Mouse (Mus musculus): ENCODE measurements around the gene Iyd. TPM values are rescaled to one million over a fixed set of nuclear protein-coding genes. Genes with fewer than 3 reads are reported as not detected.

Iyd gene
- polyA plus RNA-seq, 1 experiment from 2014 or later = not detected

DNA sequence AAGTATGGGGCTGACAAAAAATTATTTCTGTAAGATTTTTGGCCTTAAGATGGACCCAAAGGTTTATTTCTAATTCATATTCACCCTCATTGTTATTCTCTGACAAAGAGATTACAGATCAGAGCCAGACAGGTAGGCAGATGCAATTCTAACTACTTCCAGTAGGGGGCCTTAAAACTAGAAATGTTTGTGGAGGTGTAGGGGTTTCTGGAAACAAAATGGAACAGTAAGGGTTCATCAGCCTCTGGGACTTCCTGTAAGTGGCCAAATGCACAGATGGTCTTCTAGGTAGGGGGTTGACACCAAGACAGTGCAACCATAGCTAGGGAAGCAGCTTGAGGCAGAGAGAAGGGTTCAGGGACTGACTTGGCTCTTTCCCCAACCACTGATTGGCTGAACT is 22.1 kb downstream of the Iyd start:
- no peak overlapping the region for H3K4me2 ChIP-seq (ENCODE audit: low read depth, severe bottlenecking)
- H3K4me1 ChIP-seq (ENCODE audit: control insufficient read depth, insufficient read depth, low read length) = no peaks in the 10 kb centered on the region
- no peaks in the 10 kb centered on the region for H3K36me3 ChIP-seq (ENCODE audit: control insufficient read depth, insufficient read depth, low read length)
- H3K9ac ChIP-seq (ENCODE audit: low read length) = no peak overlapping the region
- H3K4me3 ChIP-seq (ENCODE audit: low read depth, low read length) = no peak overlapping the region
- no peaks in the 10 kb centered on the region for H3K27me3 ChIP-seq (ENCODE audit: control insufficient read depth, insufficient read depth, low read length)
- no peaks in the 10 kb centered on the region for H3K9me3 ChIP-seq (ENCODE audit: control insufficient read depth, low read length)
- ATAC-seq (ENCODE audit: insufficient number of reproducible peaks, low FRiP score, low TSS enrichment, low read depth) = no peak
- DNase-seq (ENCODE audit: low spot score) = no peak
- H3K27ac ChIP-seq (replicated peaks; ENCODE audit: low read depth, low read length) = no peak overlapping the region

DNA sequence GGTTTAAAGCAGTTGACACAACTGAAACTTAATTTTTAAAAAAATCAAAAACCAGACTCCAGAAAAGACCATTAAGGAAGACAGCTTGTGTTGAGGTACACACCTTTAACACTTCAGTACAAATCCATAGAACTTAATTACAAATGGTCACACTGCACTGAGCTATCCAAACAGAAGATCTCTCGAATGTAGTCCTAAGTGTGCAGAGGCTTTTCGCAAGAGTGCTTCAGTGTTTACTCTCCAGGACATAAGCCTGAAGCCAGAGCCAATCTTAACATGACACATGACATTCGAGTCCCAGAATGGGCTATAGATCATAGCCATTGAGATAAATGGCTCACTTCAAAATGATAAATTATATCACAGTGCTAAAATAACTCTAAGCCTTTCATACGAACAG is 25.1 kb downstream of the Iyd start:
- H3K27ac ChIP-seq (replicated peaks; ENCODE audit: low read depth, low read length) = no peak overlapping the region
- ATAC-seq (ENCODE audit: insufficient number of reproducible peaks, low FRiP score, low TSS enrichment, low read depth) (no peak), DNase-seq (ENCODE audit: low spot score) (no peak)
- H3K4me2 ChIP-seq (ENCODE audit: low read depth, severe bottlenecking) = no peak overlapping the region
- H3K9me3 ChIP-seq (ENCODE audit: control insufficient read depth, low read length) = no peaks in the 10 kb centered on the region
- no peaks in the 10 kb centered on the region for H3K27me3 ChIP-seq (ENCODE audit: control insufficient read depth, insufficient read depth, low read length)
- H3K9ac ChIP-seq (ENCODE audit: low read length) = no peak overlapping the region
- 85% methylated on average over 4 of the region's 4 CpGs for WGBS
- H3K4me1 ChIP-seq (ENCODE audit: control insufficient read depth, insufficient read depth, low read length) = no peaks in the 10 kb centered on the region
- H3K4me3 ChIP-seq (ENCODE audit: low read depth, low read length) = no peak overlapping the region
- no peaks in the 10 kb centered on the region for H3K36me3 ChIP-seq (ENCODE audit: control insufficient read depth, insufficient read depth, low read length)

DNA sequence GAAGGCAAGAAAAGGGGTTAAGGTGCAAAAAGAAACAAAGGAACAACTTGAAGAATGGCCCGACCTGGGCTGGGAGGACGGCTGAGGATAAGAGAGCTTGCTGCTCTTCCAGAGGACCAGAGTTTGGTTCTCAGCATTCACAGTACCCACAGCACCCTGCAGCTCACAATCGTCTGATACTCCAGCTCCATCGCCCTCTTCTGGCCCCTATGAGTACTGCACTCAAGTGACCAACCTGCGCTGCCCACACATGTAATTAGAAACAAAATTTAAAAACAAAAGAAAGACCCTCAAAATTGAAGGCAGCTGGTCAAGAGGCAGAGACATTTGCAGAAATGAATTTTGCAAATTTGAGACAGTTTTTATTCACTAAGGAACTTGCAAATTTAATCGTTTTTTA is 27.8 kb downstream of the Iyd start:
- ATAC-seq (ENCODE audit: insufficient number of reproducible peaks, low FRiP score, low TSS enrichment, low read depth) (no peak), DNase-seq (ENCODE audit: low spot score) (no peak)

DNA sequence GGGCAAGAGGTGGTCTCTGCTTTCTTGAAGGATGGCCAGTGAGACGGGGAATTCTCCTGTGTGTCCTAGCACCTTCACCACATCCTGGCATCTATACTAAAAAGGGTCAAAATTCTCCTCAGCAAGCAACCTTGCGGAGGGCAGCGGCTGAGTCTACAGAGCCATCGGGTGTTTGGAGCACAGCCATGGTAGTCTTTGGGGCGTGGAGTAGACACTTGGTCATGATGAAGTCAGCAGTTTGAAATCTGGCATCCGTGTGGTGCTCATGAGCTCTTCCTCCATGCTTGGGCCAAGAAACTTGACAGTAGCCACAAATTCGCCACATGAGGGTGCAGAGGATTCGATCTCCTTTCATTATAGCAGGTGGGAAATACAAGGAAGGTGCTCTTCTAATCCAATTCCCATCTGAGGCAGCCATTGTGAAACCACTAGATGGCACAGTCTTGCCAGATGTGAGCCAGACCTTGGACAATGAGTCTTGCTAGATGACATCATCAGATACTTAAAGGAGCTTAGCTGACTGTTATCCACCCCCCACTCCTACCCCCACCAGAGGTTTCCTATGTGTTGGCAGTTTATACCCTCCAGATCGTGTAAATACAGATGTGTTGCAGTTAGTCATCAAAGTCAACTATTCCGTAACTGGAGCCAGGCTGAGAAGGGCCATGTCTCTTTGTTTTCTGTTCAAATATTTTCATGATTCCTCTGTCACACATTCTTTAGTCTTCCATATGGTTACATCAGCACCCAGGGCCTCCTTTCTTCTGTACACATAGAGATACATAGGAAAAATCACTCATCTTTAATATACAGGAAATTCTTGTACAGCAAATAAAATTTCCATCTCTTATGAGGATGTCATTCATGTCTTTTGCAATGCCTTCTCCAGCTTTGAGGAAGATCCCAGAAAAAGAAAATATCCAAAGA is 32.9 kb downstream of the Iyd start:
- Histone ChIP-seq H3K4me2 (ENCODE audit: low read depth, severe bottlenecking) (no peak overlapping the region), H3K27ac (replicated peaks; ENCODE audit: low read depth, low read length) (no peak overlapping the region), H3K36me3 (ENCODE audit: control insufficient read depth, insufficient read depth, low read length) (no peaks in the 10 kb centered on the region), H3K4me3 (ENCODE audit: low read depth, low read length) (no peak overlapping the region), H3K27me3 (ENCODE audit: control insufficient read depth, insufficient read depth, low read length) (no peaks in the 10 kb centered on the region), H3K4me1 (ENCODE audit: control insufficient read depth, insufficient read depth, low read length) (no peaks in the 10 kb centered on the region), H3K9me3 (ENCODE audit: control insufficient read depth, low read length) (no peaks in the 10 kb centered on the region), H3K9ac (ENCODE audit: low read length) (no peak overlapping the region)
- peak; percentile 52 for DNase-seq (ENCODE audit: low spot score)
- ATAC-seq (ENCODE audit: insufficient number of reproducible peaks, low FRiP score, low TSS enrichment, low read depth) = peak; percentile 67
- WGBS = 68% methylated on average over 10 of the region's 10 CpGs

More for the DNA sequence above, 27.8 kb downstream of the Iyd start:
- 68% methylated on average over 6 of the region's 6 CpGs for WGBS
- no peaks in the 10 kb centered on the region for H3K36me3 ChIP-seq (ENCODE audit: control insufficient read depth, insufficient read depth, low read length)
- no peak overlapping the region for H3K4me3 ChIP-seq (ENCODE audit: low read depth, low read length)
- no peaks in the 10 kb centered on the region for H3K4me1 ChIP-seq (ENCODE audit: control insufficient read depth, insufficient read depth, low read length)
- no peak overlapping the region for H3K27ac ChIP-seq (replicated peaks; ENCODE audit: low read depth, low read length)
- no peak overlapping the region for H3K9ac ChIP-seq (ENCODE audit: low read length)
- no peaks in the 10 kb centered on the region for H3K27me3 ChIP-seq (ENCODE audit: control insufficient read depth, insufficient read depth, low read length)
- H3K4me2 ChIP-seq (ENCODE audit: low read depth, severe bottlenecking) = no peak overlapping the region
- no peaks in the 10 kb centered on the region for H3K9me3 ChIP-seq (ENCODE audit: control insufficient read depth, low read length)

DNA sequence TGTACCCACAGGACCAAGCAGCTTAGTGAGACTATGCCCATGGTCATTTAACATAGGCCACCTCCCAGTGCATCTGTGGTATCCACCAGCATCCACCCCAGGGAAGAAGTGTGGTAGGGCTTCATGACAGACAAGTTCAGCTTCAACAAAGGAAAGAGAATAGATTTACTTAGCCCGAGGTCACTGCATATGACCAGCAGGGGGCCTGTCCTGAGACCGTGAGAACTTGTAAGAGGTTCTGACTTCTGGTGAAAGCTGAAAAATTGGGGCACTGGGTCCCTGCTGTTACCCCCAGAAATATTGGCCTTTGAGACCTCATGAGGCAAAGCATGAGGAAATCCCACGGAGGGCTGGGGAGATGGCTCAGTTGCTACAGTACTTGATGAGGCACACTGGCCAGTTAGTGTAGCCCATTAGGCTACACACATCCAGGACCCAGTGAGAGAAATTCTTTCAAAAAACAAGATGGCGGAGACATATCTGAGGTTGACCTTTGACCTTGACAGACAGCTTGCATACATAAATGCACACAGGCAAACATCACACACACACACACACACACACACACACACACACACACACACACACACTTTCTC is 34.0 kb downstream of the Iyd start:
- Histone ChIP-seq H3K9me3 (ENCODE audit: control insufficient read depth, low read length) (no peaks in the 10 kb centered on the region), H3K4me3 (ENCODE audit: low read depth, low read length) (no peak overlapping the region), H3K27ac (replicated peaks; ENCODE audit: low read depth, low read length) (no peak overlapping the region), H3K27me3 (ENCODE audit: control insufficient read depth, insufficient read depth, low read length) (no peaks in the 10 kb centered on the region), H3K4me1 (ENCODE audit: control insufficient read depth, insufficient read depth, low read length) (no peaks in the 10 kb centered on the region), H3K9ac (ENCODE audit: low read length) (no peak overlapping the region), H3K4me2 (ENCODE audit: low read depth, severe bottlenecking) (no peak overlapping the region), H3K36me3 (ENCODE audit: control insufficient read depth, insufficient read depth, low read length) (no peaks in the 10 kb centered on the region)
- whole genome bisulfite sequencing = 82% methylated on average over 4 of the region's 4 CpGs
- ATAC-seq (ENCODE audit: insufficient number of reproducible peaks, low FRiP score, low TSS enrichment, low read depth) (0 out of 2 replicates have a peak, but pooled peaks have one; percentile 51), DNase-seq (ENCODE audit: low spot score) (peak; percentile 47)

DNA sequence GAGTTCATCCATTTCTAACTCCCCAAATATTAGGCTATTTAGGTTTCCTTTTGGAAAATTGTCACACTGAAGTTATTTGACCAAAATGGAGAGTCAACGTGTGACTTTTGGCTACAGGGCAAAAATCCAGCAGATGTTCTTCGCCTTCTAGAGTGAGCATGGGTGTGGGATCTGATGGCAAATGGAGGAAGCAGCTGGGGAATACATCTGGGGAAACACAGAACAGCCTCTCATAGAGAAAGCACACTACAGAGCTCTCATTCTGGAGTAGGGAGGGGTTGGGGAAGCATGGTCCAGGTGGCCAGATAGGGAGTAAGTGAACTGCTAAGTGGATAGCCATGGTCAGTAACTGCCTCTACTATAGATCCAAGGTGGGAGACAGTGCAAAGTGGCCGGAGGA is 50.6 kb downstream of the Iyd start:
- H3K27me3 ChIP-seq (ENCODE audit: control insufficient read depth, insufficient read depth, low read length) = no peaks in the 10 kb centered on the region
- H3K36me3 ChIP-seq (ENCODE audit: control insufficient read depth, insufficient read depth, low read length) = no peaks in the 10 kb centered on the region
- no peak overlapping the region for H3K4me3 ChIP-seq (ENCODE audit: low read depth, low read length)
- no peak for DNase-seq (ENCODE audit: low spot score)
- no peak overlapping the region for H3K27ac ChIP-seq (replicated peaks; ENCODE audit: low read depth, low read length)
- WGBS = 88% methylated on average over 3 of the region's 3 CpGs
- H3K9me3 ChIP-seq (ENCODE audit: control insufficient read depth, low read length) = no peaks in the 10 kb centered on the region
- no peak overlapping the region for H3K9ac ChIP-seq (ENCODE audit: low read length)
- no peak for ATAC-seq (ENCODE audit: insufficient number of reproducible peaks, low FRiP score, low TSS enrichment, low read depth)
- H3K4me2 ChIP-seq (ENCODE audit: low read depth, severe bottlenecking) = no peak overlapping the region
- no peaks in the 10 kb centered on the region for H3K4me1 ChIP-seq (ENCODE audit: control insufficient read depth, insufficient read depth, low read length)

DNA sequence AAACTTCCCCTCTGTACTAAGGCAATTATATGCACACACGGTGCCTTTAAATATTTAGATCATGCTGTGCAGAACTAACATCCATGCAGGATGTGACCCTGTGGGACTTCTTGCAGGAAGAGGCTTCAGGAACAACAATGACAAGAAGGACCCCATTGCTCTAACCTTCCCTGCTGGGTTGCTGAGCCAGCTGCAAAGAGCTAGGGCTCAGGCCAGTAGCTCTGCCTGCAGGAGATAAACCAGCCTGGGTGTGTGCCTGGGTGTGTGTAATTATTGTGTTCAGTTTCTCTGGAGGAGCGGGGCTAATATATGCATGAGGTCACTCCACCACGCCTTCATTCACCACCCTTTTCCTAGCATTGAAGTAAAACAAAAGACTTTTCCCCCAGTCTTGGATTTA is 51.8 kb downstream of the Iyd start:
- Histone ChIP-seq H3K9ac (ENCODE audit: low read length) (no peak overlapping the region), H3K4me3 (ENCODE audit: low read depth, low read length) (no peak overlapping the region), H3K27me3 (ENCODE audit: control insufficient read depth, insufficient read depth, low read length) (no peaks in the 10 kb centered on the region), H3K4me2 (ENCODE audit: low read depth, severe bottlenecking) (no peak overlapping the region), H3K4me1 (ENCODE audit: control insufficient read depth, insufficient read depth, low read length) (no peaks in the 10 kb centered on the region), H3K27ac (replicated peaks; ENCODE audit: low read depth, low read length) (no peak overlapping the region), H3K9me3 (ENCODE audit: control insufficient read depth, low read length) (no peaks in the 10 kb centered on the region), H3K36me3 (ENCODE audit: control insufficient read depth, insufficient read depth, low read length) (no peaks in the 10 kb centered on the region)
- DNase-seq (ENCODE audit: low spot score) = no peak
- no peak for ATAC-seq (ENCODE audit: insufficient number of reproducible peaks, low FRiP score, low TSS enrichment, low read depth)
- 64% methylated on average over 3 of the region's 3 CpGs for WGBS

DNA sequence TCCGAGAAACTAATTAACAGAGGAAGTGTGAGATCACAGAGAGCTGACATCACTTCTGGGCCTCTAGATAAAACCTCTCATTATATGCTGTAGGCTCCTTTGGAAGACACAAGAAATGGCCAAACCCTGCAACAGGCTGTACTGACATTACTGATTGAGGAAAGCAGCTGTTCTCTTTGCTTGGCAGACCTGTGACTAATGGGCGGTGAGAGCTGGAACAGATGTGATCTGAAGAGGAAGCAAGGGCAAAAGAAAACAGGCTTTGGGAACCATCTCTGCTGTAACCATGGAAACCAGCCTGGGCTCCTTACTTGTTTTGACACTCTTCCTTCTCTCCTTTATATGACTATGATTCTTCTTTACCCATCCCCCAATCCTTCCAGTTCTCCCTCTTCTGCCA is 56.7 kb downstream of the Iyd start:
- Histone ChIP-seq H3K9ac (ENCODE audit: low read length) (no peak overlapping the region), H3K4me2 (ENCODE audit: low read depth, severe bottlenecking) (no peak overlapping the region), H3K4me3 (ENCODE audit: low read depth, low read length) (no peak overlapping the region), H3K4me1 (ENCODE audit: control insufficient read depth, insufficient read depth, low read length) (no peaks in the 10 kb centered on the region), H3K36me3 (ENCODE audit: control insufficient read depth, insufficient read depth, low read length) (no peaks in the 10 kb centered on the region), H3K27ac (replicated peaks; ENCODE audit: low read depth, low read length) (no peak overlapping the region), H3K27me3 (ENCODE audit: control insufficient read depth, insufficient read depth, low read length) (no peaks in the 10 kb centered on the region), H3K9me3 (ENCODE audit: control insufficient read depth, low read length) (no peaks in the 10 kb centered on the region)
- DNase-seq (ENCODE audit: low spot score) (no peak), ATAC-seq (ENCODE audit: insufficient number of reproducible peaks, low FRiP score, low TSS enrichment, low read depth) (no peak)
- WGBS = 52% methylated on average over 2 of the region's 2 CpGs

Measured in limb, embryonic 11.5 days (tissue).